Mouse (Mus musculus): ENCODE data around the gene Atp6ap1.

The Atp6ap1 gene

DNA sequence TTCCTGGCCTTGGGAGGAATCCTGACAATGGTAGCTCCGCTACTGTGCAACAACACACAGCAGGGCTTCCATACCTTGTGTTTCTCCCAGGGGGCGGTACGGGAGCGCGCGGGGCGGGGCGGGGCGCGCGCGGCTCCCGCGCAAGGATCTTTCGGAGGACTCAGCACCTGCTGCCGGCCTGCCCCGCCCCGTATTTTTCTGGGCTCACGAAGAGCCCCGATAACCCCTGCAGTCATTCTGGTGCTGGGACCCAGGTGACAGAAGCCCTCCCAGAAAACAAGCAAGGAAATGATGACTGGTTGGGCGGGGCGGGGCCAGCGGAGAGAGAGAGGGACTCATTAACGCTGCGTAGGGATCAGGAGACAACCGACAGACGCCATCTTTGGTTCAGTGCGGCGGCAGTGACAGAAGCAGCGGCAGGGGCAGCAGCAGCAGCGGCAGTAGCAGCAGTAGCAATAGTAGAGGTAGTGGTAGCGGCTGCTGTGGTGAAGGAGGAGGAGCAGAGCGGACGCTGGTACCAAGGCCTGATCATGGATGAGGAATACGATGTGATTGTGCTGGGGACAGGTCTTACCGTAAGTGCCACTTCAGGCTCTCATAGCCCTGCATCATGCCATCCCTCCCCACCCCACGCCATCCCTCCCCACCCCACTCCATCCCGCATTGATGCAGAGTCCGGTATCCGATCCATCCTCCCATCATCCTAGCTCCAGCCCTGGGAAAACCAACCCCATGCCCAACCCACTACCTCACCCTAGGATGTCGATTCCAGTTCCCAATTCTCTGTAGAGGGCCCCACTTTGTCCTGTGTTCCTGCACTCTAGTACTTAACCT lies 8.2 kb downstream of the Atp6ap1 start, which contains the start of gene Gdi1:
Gdi1 (plus strand) TSS at position 132 of the 834 bp plus-strand sequence.
- peak; percentile 77 to 80 for DNase-seq (ENCODE audit: low spot score in 2 of 2)

DNA sequence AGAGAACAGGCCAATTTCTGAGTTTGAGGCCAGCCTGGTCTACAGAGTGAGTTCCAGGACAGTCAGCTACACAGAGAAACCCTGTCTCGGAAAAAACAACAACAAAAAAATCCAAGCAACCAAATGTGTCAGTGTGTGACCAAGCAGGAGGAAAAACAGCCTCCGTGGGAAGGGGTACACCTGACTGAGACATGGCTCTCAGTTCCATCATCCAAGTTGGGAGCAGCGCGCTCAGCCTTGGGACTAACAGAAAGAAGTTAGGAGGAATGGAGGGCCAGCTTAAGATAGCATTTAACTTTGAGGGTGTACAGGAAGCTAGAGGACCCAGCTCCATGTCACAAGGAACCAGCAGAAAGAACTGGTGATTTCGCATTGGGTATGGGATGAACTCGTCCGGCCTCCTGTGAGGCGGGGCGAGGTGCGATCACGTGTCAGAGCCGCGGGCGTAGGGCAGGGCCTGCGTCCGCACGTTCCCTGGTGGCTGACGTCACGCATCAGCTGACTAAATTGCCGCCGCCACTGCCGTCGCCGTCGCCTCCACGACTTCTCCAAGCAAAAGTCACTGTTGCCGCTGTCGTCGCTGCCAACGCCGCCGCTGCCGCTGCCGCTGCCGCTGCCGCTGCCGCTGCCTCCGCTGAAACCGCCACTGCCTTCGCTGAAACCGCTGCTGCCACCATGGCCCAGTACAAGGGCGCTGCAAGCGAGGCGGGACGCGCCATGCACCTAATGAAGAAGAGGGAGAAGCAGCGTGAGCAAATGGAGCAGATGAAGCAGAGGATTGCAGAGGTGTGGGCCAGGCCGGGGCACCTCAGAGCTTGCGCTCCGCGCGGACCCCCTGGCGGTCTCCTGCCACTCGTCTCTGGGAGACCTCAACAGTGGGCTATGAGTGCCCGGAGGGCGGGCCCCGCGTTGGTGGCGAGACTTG lies 15.9 kb downstream of the Atp6ap1 start, which contains the start of gene Fam50a:
Fam50a (plus strand) TSS at position 494 of the 925 bp plus-strand sequence.
- DNase-seq (ENCODE audit: low spot score in 2 of 2) = peak; percentile 94 to 95

DNA sequence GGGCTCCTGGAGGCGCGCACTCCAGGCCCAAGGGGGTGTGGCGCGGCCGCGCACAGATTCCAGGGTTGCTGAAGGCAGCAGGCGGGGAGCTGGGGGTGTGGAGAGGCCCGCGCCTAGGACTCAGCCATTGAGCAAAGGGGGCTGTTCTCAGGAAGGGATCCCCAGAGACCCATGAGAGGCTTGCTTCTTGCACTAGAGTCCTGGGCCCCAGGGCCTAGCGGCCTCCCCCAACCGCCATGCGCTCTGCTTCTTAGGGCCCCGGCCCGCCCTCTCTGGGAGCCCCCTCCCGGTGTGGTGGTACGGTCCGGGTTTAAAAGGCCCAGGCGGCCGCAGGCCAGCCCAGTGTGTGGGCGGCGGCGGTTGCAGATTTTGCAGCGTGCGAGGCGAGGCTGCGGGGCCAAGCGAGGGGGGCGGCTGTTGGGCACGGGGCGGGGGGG lies 31.8 kb downstream of the Atp6ap1 start, which contains the start of gene Plxna3:
Plxna3 (plus strand) TSS at position 342 of the 437 bp plus-strand sequence.
- peak; percentile 70 to 77 for DNase-seq (ENCODE audit: low spot score in 2 of 2)

DNA sequence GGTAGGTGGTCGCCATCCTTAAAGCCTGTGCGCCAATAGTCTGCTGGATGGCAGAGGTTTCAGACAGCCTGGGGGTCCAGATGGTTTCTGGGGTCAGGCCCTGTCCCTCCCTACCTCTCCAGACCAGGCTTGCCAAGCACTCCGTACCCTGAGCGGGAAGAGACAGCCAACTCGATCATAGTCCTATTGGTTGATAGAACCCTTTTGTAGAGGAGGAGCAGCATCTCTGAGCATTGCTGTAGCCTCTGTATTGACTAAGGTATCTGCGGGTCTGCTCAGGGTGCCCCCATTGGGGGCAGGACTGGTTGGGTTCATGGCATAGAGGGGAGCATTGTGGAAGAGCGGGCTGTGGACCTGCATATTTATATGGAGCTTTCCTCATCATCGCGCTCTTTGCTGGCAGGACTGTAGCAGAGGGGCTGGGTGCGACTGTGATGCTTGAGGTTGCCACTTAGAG lies 32.3 kb downstream of the Atp6ap1 start:
- DNase-seq (ENCODE audit: low spot score in 2 of 2) = no peak

DNA sequence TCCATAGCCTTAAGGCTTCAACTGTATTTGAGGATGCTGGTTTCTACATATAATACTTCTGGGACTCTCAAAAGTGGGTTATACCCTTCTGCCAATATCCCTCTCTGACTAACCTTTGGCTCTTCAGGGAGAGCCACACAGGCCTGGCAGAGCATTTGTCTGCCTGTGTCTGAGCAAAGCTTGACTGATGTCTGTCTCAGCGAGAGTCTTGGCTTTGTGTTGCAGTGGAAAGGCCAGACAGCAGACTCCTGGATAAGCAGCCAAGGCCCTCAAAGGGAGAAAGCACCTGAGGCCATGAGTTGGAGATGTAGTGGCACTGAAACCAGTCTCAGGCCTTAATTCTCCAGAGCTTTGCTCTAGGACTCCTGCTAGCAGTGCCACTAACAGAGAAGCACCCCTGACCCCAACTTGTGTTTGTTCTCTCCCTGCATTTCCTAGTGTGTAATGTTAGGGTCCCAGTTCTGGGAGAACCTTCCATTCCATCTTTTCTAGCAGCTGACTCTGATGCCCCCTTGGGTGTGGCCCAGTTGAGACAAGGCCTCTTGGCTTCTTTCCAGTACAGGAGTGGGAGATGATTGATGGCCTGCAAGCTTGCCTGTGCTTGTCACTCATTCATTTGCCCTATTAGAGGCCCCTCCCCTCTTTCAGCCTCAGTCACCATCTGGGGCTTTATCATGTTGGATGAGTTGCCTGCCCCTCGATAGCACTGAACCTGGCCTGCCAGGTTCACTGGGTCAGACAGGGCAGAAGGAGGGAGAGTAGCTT lies 33.5 kb downstream of the Atp6ap1 start:
- DNase-seq (ENCODE audit: low spot score in 2 of 2) = no peak

DNA sequence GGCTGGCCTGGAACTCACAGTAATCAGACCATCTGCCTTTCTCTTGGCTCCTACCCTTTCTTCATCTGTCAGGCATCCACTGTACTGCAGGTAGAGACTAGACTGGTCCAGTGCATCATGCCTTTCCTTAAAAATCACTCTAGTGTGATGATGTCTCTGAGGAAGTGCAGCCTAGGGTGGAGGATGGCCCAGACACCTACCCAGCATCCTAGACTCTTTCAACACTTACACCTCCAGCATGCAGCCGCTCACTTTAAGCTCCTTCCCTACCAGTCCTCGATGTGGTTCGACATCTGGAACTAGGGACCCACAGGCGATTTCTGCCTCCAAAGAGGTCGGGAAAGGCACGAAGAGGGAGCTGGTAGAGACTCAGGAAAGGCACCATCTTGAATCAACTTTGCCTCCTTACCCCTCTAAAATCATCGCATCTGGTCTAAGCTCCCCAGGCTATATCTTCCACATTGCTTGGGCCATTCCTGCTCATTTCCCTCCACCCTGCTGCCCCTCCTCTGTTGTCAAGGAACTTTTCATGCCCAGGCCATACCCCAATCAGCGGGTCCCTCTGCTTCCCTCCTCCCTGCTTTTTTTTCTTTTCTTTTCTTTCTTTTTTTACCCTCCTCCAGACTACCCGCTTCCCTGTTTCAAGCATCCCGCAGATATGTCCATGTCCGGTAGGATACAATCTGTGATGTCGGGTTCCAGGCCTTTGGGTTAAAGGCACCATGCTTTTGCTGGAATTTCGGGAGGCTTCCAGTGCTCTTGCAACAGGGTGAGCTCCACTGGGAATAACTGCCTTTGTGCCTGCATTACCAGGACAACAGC lies 56.0 kb downstream of the Atp6ap1 start:
- no peak for DNase-seq (ENCODE audit: low spot score in 2 of 2)

DNA sequence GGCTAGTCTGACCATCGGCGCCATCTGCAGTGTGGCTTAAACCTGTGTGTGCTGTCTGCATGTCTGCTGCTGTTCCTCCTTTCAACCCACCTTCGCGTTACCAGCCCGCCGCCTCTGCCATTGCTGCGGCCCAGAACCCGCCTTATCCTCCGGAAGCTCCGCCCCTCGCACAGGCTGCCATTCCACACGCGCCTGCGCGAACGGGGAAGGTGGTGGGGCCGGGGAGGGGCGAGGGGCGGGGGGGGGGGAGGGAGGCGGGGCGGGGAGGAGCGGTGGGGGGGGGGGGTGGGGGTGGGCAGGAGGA lies 56.5 kb downstream of the Atp6ap1 start, which contains the start of gene Lage3:
Lage3 (minus strand) TSS at position 152 of the 304 bp plus-strand sequence.
- DNase-seq (ENCODE audit: low spot score in 2 of 2) = peak; percentile 85 to 89
